Mouse (Mus musculus) retina, embryonic 14.5 days (tissue): ENCODE data around the gene Irf7.

Experiments
- DNase-seq: peaks from one replicate; pipeline ENCODE4 v3.0.0-alpha.2; 2015; ENCODE audit warnings: low spot score

The Irf7 gene

DNA sequence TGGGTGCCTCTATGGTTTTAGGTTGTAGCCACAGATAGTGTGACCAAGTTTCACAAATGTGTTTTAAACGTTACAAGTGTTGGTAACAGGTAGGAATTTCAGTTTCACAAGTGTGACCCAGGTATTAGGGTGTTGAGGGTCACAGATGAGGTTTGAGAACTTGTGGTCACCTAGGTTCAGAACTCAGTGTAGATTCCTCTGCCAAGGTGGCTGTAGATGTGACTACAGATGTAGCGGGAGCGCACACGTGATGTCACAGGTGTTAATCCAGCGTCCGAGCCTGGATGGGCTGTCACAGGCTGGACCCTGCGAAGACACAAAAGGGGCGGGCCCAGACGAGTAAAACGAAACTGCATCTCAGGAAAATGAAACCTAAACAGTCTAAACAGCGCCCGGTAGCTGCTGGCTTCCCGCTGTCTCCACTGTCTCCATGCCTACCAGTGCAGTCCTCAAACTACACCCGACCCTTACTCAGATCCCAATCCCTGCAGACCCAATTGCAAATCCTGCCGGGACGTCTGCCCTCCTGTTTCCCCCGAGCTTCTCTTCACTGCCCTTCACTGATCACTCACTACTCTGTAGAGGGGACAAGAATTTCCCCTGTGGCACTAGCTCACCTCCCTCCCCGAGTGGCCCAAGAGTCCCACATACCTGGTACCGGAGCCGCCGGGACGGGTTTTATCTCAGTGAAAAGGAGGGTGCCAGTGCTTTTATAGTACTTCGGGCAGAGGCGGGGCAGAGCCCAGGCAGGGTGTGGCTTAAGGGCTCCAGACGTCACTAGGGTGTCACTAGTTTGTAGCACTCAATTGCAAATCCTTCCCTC lies at the start of gene Irf7:
Gene Irf7, minus strand, starts transcription at position 743 of the 823 bp plus-strand sequence.
- DNase-seq = peak; percentile 27

DNA sequence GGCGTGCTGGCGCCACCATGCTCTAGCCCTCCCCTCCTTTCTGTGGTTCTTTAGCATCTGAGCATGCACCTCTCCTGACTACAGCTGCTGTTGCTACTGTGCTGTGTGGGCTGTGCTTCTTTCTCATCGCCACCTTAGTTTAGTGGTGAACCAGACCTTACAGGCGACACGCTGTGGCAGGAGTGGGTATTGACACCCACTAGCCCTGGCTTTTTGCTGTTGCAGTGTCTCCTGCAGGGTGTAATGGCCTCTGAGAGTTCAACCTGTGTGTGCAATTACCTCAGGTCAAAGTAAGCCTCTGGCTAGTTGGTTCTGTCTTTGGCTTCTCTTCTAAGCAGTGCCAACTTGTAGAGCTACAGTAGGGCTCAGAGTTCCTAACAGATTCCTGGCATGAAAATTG lies 49.7 kb upstream of the Irf7 start:
- DNase-seq = peak; percentile 46

GRCm38 (mm10) chr7:141315076-141315475 lies 48.8 kb upstream of the Irf7 start:
- no peak for DNase-seq

DNA sequence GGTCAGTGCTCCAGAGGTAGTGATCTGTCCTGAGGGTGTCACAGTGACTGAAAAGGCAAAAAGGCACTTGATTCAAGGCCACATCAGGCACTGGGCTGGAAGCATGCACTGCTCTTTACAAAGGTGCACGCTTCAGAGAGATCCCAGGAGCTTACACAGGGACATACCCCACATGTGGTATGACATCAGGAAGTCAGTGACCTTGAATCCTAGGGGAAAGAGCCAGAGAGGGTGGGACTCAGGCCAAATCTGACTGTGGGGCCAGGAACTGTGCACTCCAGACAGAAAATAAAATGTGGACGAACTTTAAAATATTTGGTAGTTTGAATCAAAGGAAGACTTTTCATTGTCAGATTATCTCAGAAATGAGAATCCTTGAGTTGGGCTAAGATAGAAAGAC lies 48.1 kb upstream of the Irf7 start:
- no peak for DNase-seq

DNA sequence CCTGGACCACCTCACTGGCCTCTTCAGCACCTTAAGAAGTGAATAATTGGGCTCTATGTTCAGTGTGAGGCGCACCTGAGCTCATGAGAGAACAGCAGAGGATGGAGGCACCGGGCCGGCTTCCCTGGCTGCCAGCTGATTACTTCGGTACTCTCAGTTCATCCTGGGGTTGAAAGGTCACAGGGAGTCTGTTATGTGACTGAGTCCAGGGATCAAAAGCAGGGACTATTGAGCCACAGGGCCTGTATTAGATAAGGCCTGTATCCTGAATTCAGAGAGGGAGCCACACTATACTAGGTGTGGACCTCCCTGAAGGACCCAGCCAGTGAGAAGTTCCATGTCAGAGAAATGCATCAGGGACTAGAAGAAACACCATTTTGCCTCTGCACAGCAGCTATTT lies 38.3 kb upstream of the Irf7 start:
- DNase-seq = no peak

- DNase-seq = no peak
These were observed 36.5 kb upstream of the Irf7 start for GRCm38 (mm10) chr7:141302702-141303268.

DNA sequence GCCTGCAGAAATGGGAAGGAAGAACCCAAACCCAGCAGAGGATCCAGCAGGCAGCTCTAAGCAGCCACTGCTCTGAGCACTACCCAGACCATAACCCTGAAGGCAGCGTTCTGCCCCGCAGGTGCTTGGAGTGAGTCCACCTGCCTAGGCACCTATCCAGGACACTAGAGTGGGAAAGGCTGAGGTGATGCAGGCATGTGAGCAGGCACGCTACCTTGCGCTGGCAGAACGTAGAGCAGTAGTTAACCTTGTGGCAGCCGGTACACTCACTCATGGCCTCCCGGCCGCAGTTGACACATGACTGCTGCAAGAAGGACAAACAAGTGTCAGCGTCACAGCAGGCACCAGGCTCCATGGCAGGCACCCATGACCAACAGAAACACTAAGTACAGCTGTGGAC lies 35.1 kb upstream of the Irf7 start:
- DNase-seq = no peak

- no peak for DNase-seq
These were observed 32.9 kb upstream of the Irf7 start for GRCm38 (mm10) chr7:141299175-141299574.

GRCm38 (mm10) chr7:141297926-141298650 lies 31.8 kb upstream of the Irf7 start:
- no peak for DNase-seq

GRCm38 (mm10) chr7:141294479-141294878 lies 28.2 kb upstream of the Irf7 start:
- peak; percentile 12 for DNase-seq

- peak; percentile 55 for DNase-seq
These were observed 27.7 kb upstream of the Irf7 start for GRCm38 (mm10) chr7:141293852-141294471.

- DNase-seq = peak; percentile 32
These were observed 26.5 kb upstream of the Irf7 start for GRCm38 (mm10) chr7:141292583-141293388.

- peak; percentile 52 for DNase-seq
These were observed 25.8 kb upstream of the Irf7 start, which contains the start of gene Drd4 for GRCm38 (mm10) chr7:141291921-141292582. Drd4 (plus strand) TSS chr7:141292006.

- no peak for DNase-seq
These were observed 21.8 kb upstream of the Irf7 start for GRCm38 (mm10) chr7:141288042-141288441.

DNA sequence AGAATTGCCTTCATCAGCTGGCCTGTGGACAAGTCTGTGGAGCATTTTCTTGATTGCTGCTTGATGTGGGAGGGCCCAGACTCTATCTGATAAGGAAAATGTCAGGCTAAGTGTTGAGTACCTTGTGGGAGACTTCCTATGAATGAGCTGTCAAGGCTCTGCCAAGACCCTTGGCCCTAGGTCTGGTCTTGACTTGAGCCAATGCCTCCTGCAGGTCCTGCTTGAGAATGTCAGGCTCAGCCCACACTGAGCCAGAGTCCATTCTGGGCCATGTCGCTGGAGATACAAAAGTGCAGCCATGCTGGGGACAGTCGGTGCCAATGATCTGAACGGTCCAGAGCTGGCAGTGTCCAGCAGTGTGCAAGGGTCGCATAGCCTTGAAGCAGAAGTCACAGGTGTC lies 16.5 kb upstream of the Irf7 start:
- no peak for DNase-seq

GRCm38 (mm10) chr7:141281442-141281841 lies 15.2 kb upstream of the Irf7 start:
- no peak for DNase-seq

GRCm38 (mm10) chr7:141278766-141279590 lies 12.7 kb upstream of the Irf7 start, which contains the start of gene Sct:
Sct (minus strand) TSS chr7:141279133.
- DNase-seq = peak; percentile 68

GRCm38 (mm10) chr7:141277701-141278678 lies 11.7 kb upstream of the Irf7 start:
- DNase-seq = no peak

DNA sequence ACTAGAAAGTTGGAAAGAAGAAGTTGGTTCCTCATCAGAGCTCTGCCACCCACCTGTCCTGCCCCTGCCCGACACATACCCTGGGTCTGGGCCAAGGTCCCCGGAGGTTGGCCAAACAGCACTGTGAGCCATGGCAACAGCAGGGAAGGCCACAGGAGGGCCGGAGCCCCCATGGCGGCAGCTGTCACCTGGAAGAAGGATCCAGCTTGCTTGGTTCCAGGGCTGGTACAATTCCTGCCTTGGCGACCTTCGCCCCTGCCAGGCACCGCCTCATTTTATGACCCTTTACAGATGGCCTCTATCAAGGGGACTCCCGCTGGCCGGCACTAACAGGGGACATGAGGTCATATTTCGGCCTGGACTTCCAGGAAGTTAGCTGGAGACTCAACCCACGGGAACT lies 10.3 kb upstream of the Irf7 start, which contains the start of gene Cdhr5:
Gene Cdhr5, minus strand, starts transcription at position 241 of the 400 bp plus-strand sequence.
- DNase-seq = no peak
